Mouse (Mus musculus): Measurements from ENCODE around the gene AA986860.

AA986860 gene

GRCm38 (mm10) chr1:130739636-130740035, 7.9 kb downstream of the AA986860 start:
- Histone ChIP-seq H3K27me3 (ENCODE audit: insufficient read depth, low read length) (peaks cover 40% of the 10 kb centered on the region), H3K36me3 (ENCODE audit: insufficient read depth, low read length) (no peaks in the 10 kb centered on the region)
- no peak for TF ChIP-seq NANOG (IDR thresholded peaks at IDR 0.05; ENCODE audit: borderline replicate concordance, low read length)
- no peak for TF ChIP-seq CTCF (conservative IDR thresholded peaks at IDR 0.05; ENCODE audit: low read length)

GRCm38 (mm10) chr1:130740227-130740648, 8.5 kb downstream of the AA986860 start:
- TF ChIP-seq POU5F1 (IDR thresholded peaks at IDR 0.05; ENCODE audit: borderline replicate concordance, low read length) (no peak), CTCF (conservative IDR thresholded peaks at IDR 0.05; ENCODE audit: low read length) (no peak), NANOG (IDR thresholded peaks at IDR 0.05; ENCODE audit: borderline replicate concordance, low read length) (no peak)

More at GRCm38 (mm10) chr1:130739636-130740035, 7.9 kb downstream of the AA986860 start:
- Histone ChIP-seq H3K4me1 (replicated peaks; ENCODE audit: low read depth, low read length) (peaks cover 33% of the 10 kb centered on the region), H3K9me3 (ENCODE audit: low read length) (no peaks in the 10 kb centered on the region), H3K4me3 (replicated peaks; ENCODE audit: low read length) (no peak overlapping the region)

GRCm38 (mm10) chr1:130740781-130741720, 9.3 kb downstream of the AA986860 start:
- H3K27me3 ChIP-seq (ENCODE audit: insufficient read depth, low read length), result peaks cover 40% of the 10 kb centered on the region
- TF ChIP-seq NANOG (IDR thresholded peaks at IDR 0.05; ENCODE audit: borderline replicate concordance, low read length), result no peak
- TF ChIP-seq POU5F1 (IDR thresholded peaks at IDR 0.05; ENCODE audit: borderline replicate concordance, low read length), result no peak
- TF ChIP-seq CTCF (conservative IDR thresholded peaks at IDR 0.05; ENCODE audit: low read length), result no peak
- H3K9me3 ChIP-seq (ENCODE audit: low read length), result no peaks in the 10 kb centered on the region
- no peaks in the 10 kb centered on the region for H3K36me3 ChIP-seq (ENCODE audit: insufficient read depth, low read length)
- peaks cover 29% of the 10 kb centered on the region for H3K4me1 ChIP-seq (replicated peaks; ENCODE audit: low read depth, low read length)
- H3K4me3 ChIP-seq (replicated peaks; ENCODE audit: low read length), result no peak overlapping the region

More at GRCm38 (mm10) chr1:130740227-130740648, 8.5 kb downstream of the AA986860 start:
- no peak overlapping the region for H3K4me3 ChIP-seq (replicated peaks; ENCODE audit: low read length)
- H3K9me3 ChIP-seq (ENCODE audit: low read length), result no peaks in the 10 kb centered on the region
- peaks cover 40% of the 10 kb centered on the region for H3K27me3 ChIP-seq (ENCODE audit: insufficient read depth, low read length)
- H3K4me1 ChIP-seq (replicated peaks; ENCODE audit: low read depth, low read length), result peaks cover 31% of the 10 kb centered on the region
- no peaks in the 10 kb centered on the region for H3K36me3 ChIP-seq (ENCODE audit: insufficient read depth, low read length)

- peaks cover 26% of the 10 kb centered on the region for H3K4me1 ChIP-seq (replicated peaks; ENCODE audit: low read depth, low read length)
- peaks cover 38% of the 10 kb centered on the region for H3K27me3 ChIP-seq (ENCODE audit: insufficient read depth, low read length)
- no peaks in the 10 kb centered on the region for H3K9me3 ChIP-seq (ENCODE audit: low read length)
- H3K36me3 ChIP-seq (ENCODE audit: insufficient read depth, low read length), result no peaks in the 10 kb centered on the region
- TF ChIP-seq NANOG (IDR thresholded peaks at IDR 0.05; ENCODE audit: borderline replicate concordance, low read length) (no peak), CTCF (conservative IDR thresholded peaks at IDR 0.05; ENCODE audit: low read length) (no peak), POU5F1 (IDR thresholded peaks at IDR 0.05; ENCODE audit: borderline replicate concordance, low read length) (no peak)
- no peak overlapping the region for H3K4me3 ChIP-seq (replicated peaks; ENCODE audit: low read length)
Measured at GRCm38 (mm10) chr1:130742201-130742600, 10.4 kb downstream of the AA986860 start.

GRCm38 (mm10) chr1:130743775-130744174, 12.0 kb downstream of the AA986860 start:
- TF ChIP-seq NANOG (IDR thresholded peaks at IDR 0.05; ENCODE audit: borderline replicate concordance, low read length) (no peak), POU5F1 (IDR thresholded peaks at IDR 0.05; ENCODE audit: borderline replicate concordance, low read length) (no peak), CTCF (conservative IDR thresholded peaks at IDR 0.05; ENCODE audit: low read length) (no peak)
- Histone ChIP-seq H3K36me3 (ENCODE audit: insufficient read depth, low read length) (no peaks in the 10 kb centered on the region), H3K4me1 (replicated peaks; ENCODE audit: low read depth, low read length) (peaks cover 13% of the 10 kb centered on the region), H3K9me3 (ENCODE audit: low read length) (peaks cover 3% of the 10 kb centered on the region; the same call in 1 of the 2 replicates), H3K27me3 (ENCODE audit: insufficient read depth, low read length) (peaks cover 26% of the 10 kb centered on the region), H3K4me3 (replicated peaks; ENCODE audit: low read length) (no peak overlapping the region)

- Histone ChIP-seq H3K36me3 (ENCODE audit: insufficient read depth, low read length) (no peaks in the 10 kb centered on the region), H3K4me3 (replicated peaks; ENCODE audit: low read length) (no peak overlapping the region), H3K27me3 (ENCODE audit: insufficient read depth, low read length) (peaks cover 26% of the 10 kb centered on the region), H3K9me3 (ENCODE audit: low read length) (peaks cover 5% of the 10 kb centered on the region; the same call in 1 of the 2 replicates), H3K4me1 (replicated peaks; ENCODE audit: low read depth, low read length) (peaks cover 13% of the 10 kb centered on the region)
- TF ChIP-seq NANOG (IDR thresholded peaks at IDR 0.05; ENCODE audit: borderline replicate concordance, low read length) (no peak), CTCF (conservative IDR thresholded peaks at IDR 0.05; ENCODE audit: low read length) (no peak)
Measured at GRCm38 (mm10) chr1:130744217-130744616, 12.4 kb downstream of the AA986860 start.

- Histone ChIP-seq H3K9me3 (ENCODE audit: low read length) (peaks cover 5% of the 10 kb centered on the region; the same call in 1 of the 2 replicates), H3K27me3 (ENCODE audit: insufficient read depth, low read length) (peaks cover 25% of the 10 kb centered on the region), H3K36me3 (ENCODE audit: insufficient read depth, low read length) (no peaks in the 10 kb centered on the region), H3K4me1 (replicated peaks; ENCODE audit: low read depth, low read length) (peaks cover 13% of the 10 kb centered on the region), H3K4me3 (replicated peaks; ENCODE audit: low read length) (no peak overlapping the region)
- TF ChIP-seq CTCF (conservative IDR thresholded peaks at IDR 0.05; ENCODE audit: low read length) (no peak), NANOG (IDR thresholded peaks at IDR 0.05; ENCODE audit: borderline replicate concordance, low read length) (no peak), POU5F1 (IDR thresholded peaks at IDR 0.05; ENCODE audit: borderline replicate concordance, low read length) (no peak)
Measured at GRCm38 (mm10) chr1:130744961-130745360, 13.2 kb downstream of the AA986860 start.

- peaks cover 12% of the 10 kb centered on the region for H3K4me1 ChIP-seq (replicated peaks; ENCODE audit: low read depth, low read length)
- H3K9me3 ChIP-seq (ENCODE audit: low read length), result peaks cover 5% of the 10 kb centered on the region; the same call in 1 of the 2 replicates
- H3K4me3 ChIP-seq (replicated peaks; ENCODE audit: low read length), result no peak overlapping the region
- H3K36me3 ChIP-seq (ENCODE audit: insufficient read depth, low read length), result no peaks in the 10 kb centered on the region
- peaks cover 20% of the 10 kb centered on the region for H3K27me3 ChIP-seq (ENCODE audit: insufficient read depth, low read length)
- TF ChIP-seq NANOG (IDR thresholded peaks at IDR 0.05; ENCODE audit: borderline replicate concordance, low read length) (no peak), POU5F1 (IDR thresholded peaks at IDR 0.05; ENCODE audit: borderline replicate concordance, low read length) (no peak), CTCF (conservative IDR thresholded peaks at IDR 0.05; ENCODE audit: low read length) (no peak)
Measured at GRCm38 (mm10) chr1:130745591-130745990, 13.8 kb downstream of the AA986860 start.

Data from E14TG2a.4 (cell line).